Mouse (Mus musculus): Measurements from ENCODE around the gene Olfr141. TPM values are rescaled to one million over a fixed set of nuclear protein-coding genes. Genes with fewer than 3 reads are reported as not detected.

Gene Olfr141
- total RNA-seq (2021) = not detected

- no peak for DNase-seq
- intact Hi-C loops (cut with DNase I) = no loop called here
Measured at GRCm38 (mm10) chr2:86809918-86810317, at the start of gene Olfr141. Gene Olfr141 (minus strand): TSS chr2:86810018.

- intact Hi-C loops (cut with DNase I) = no loop called here
- DNase-seq = no peak
Measured at GRCm38 (mm10) chr2:86851596-86851995, 41.8 kb upstream of the Olfr141 start, which contains the start of gene Olfr1095. Gene Olfr1095 (minus strand): TSS chr2:86851696.

DNA sequence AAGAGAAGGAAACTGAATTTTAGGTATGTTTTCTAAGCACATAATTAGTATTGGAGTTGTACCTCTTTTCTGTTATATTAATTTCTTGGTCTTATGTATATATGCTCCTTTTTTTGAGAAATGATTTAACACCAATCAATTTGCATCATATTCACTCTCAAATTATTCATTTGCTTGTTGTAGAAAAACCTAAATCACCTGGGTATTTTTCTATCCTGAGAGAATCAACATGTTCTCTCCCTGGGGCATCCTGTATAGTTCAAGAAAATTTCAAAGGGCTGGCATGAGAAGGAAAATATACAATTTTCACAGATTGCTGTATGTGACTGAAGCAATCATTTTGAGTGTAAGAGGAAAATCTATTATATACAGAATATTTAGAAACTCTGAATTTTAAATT, 14.5 kb upstream of the Olfr141 start, which contains the start of gene Olfr1094:
Olfr1094 (plus strand) TSS at position 301 of the 400 bp plus-strand sequence.
- intact Hi-C loops (cut with DNase I) = no loop called here

GRCm38 (mm10) chr2:86782179-86782578, 27.6 kb downstream of the Olfr141 start, which contains the start of gene Olfr1093:
Gene Olfr1093 (plus strand): TSS chr2:86782479.
- intact Hi-C loops (cut with DNase I) = no loop called here
- no peak for DNase-seq

More for the DNA sequence above, 14.5 kb upstream of the Olfr141 start, which contains the start of gene Olfr1094:
- no peak for DNase-seq

- intact Hi-C loops (cut with DNase I) = no loop called here
- no peak for DNase-seq
Measured at GRCm38 (mm10) chr2:86761050-86761449, 48.8 kb downstream of the Olfr141 start.

DNA sequence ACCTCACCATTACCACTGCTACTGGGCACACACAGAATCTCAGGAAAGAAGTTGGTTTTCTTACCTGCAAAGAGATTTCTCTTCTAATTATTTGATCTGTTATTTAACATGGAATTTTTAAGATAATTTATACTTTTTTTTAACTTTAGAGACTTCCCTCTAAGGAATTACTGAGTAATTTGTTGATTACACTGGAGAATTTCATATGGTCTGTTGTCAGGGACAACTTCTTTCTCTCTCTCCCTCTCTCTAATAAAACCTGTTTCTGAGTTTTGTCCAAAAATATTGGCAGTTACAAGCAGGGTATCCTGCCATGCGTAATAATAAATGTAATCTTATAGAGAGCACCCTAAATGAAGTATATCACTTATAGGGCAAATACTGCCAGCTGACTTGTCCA, 50.9 kb downstream of the Olfr141 start, which contains the start of gene Olfr1090:
Olfr1090 (minus strand) TSS at position 101 of the 400 bp plus-strand sequence.
- DNase-seq = no peak
- intact Hi-C loops (cut with DNase I) = no loop called here

Other genes with a start within 250 kb of the Olfr141 start
- not detected for gene Olfr1082, start 211.1 kb downstream of the Olfr141 start, total RNA-seq (2021)
- gene Olfr1084, start 170.3 kb downstream of the Olfr141 start, total RNA-seq (2021) = not detected
- not detected for gene Olfr1085, start 148.0 kb downstream of the Olfr141 start, total RNA-seq (2021)
- gene Olfr1086, start 129.9 kb downstream of the Olfr141 start, total RNA-seq (2021) = not detected
- gene Olfr1087, start 111.6 kb downstream of the Olfr141 start, total RNA-seq (2021) = not detected
- gene Olfr1089, start 76.3 kb downstream of the Olfr141 start, total RNA-seq (2021) = not detected
- gene Olfr1090, start 51.0 kb downstream of the Olfr141 start, total RNA-seq (2021) = not detected
- not detected for gene Olfr1093, start 27.5 kb downstream of the Olfr141 start, total RNA-seq (2021)
- gene Olfr1094, start 14.6 kb upstream of the Olfr141 start, total RNA-seq (2021) = not detected
- gene Olfr1095, start 41.7 kb upstream of the Olfr141 start, total RNA-seq (2021) = not detected
- not detected for gene Gm13723, start 64.8 kb upstream of the Olfr141 start, total RNA-seq (2021)
- not detected for gene Olfr1097, start 82.2 kb upstream of the Olfr141 start, total RNA-seq (2021)
- not detected for gene Olfr1098, start 114.5 kb upstream of the Olfr141 start, total RNA-seq (2021)
- gene Olfr1099, start 150.7 kb upstream of the Olfr141 start, total RNA-seq (2021) = not detected
- gene Olfr1100, start 169.9 kb upstream of the Olfr141 start, total RNA-seq (2021) = not detected
- gene Olfr1101, start 181.2 kb upstream of the Olfr141 start, total RNA-seq (2021) = not detected
- gene Olfr1102, start 188.4 kb upstream of the Olfr141 start, total RNA-seq (2021) = not detected
- not detected for gene Olfr1104, start 217.1 kb upstream of the Olfr141 start, total RNA-seq (2021)
- not detected for gene Olfr1105, start 226.5 kb upstream of the Olfr141 start, total RNA-seq (2021)
- not detected for gene Olfr1106, start 242.3 kb upstream of the Olfr141 start, total RNA-seq (2021)

All from heart, postnatal 36 days (tissue).